Mouse (Mus musculus): ENCODE data around the gene Adam12.
A peak's percentile ranks its signal among the peaks of the same experiment; 100 is the strongest.

The Adam12 gene

DNA sequence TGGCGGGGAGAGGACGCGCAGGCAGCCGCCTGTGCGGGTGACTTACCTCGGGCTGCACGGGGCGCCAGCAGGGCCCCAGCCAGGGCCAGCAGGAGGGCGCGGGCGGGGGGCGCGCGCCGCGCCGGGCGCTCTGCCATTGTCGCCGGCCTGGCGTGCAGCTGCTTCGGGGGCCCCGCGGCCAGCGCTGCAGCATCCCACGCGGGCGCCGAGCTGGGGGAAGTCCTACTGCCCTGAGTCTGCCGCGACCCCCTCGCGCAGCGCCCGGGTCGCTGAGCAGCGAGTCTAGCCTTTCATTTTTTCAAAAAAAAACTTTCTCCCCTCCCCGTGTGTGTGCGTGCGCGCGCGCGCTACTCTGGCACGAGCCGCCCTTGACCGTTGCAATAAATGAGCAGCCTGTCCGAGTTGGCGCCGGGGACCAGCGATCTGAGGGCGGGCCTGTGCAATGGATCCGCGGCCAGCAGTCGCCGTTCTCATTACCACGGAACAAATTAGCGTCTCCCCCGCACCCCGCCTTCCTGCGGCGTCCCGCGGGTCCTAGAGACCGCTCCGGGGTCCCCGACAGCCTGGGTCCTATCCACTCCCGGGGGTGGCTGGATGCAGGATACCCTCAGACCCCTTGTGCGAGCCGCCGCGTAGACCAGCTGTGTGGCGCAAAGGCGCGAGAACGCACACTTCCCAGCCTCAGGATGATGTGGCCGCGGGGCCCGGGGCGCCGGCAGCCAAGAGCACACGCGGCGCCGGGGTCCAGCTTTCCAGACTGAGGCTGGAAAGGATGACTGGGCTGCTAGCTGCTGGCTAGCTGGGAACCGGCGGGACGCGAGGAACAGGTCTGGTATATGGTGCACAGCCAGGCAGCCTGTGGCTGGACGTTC, 7.0 kb downstream of the Adam12 start:
- no peak for DNase-seq (ENCODE audit: low spot score in 2 of 2)

DNA sequence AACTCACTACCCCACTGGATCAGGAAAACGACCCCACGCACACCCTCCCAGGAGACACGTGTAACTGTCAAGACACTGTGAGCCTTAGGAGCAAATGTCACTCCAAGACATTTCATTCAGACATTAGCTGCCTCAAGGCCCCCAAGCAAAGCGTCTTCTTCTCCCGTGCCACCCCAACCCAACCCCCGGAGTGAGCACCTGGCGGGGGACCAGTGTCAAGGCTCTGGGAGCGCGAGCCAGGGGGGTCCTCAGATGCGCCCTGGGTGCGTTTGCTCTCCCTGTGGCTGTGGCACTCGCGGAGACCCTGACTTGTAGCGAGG, 7.6 kb downstream of the Adam12 start:
- no peak for DNase-seq (ENCODE audit: low spot score in 2 of 2)

DNA sequence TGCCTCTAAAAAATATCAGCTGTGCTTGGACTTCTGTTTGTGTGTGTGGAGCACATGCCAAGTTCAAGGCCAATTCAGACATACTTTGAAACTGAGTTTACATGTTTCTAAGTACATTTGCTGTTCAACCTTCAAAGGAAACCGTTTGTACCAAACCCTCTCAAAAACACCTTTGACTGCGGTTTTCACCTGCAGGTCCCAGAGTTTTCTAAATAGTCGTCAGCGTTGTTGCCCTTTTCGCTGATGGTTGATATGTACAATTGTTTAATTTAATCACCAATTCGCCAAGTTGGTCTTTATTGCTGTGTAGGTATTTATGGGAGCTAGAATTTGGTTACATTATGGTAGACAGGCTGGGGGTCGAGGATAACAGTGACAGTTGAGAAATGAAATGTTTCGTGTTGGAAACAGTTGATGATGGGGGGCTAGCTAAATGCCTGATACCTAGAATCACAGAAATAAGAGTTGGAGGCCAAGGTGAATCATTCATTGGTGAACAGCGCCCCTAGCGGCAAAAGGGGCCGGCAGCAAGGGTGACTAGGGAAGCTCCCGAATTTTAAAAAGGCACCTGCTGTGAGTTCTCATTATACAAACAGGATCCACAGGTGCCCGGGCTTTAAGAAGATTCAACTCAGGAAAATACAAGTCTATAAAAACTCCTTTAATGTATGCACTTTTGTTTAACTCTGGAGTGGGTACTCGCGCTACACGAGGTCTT, 8.3 kb downstream of the Adam12 start:
- DNase-seq (ENCODE audit: low spot score in 2 of 2), result peak; percentile 14 to 66

DNA sequence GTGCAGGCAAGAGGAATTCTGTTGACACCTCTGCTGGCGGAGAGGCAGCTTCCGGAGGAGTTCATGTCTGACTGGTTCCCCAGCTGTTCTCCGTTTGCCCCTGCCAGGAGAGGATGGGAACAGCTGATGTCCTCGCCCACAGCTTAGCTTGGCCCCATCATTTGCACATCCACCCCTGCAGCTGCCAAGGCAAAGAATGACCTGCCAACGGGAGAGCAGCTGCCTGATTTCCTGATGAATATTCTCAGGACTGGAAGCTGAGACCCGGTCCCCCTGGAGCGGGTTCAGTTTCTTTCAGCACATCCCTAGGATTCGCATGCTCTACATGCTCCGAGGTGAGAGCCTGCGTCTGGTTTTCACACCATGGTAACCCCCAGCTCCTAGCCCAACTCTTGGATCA, 24.0 kb downstream of the Adam12 start:
- no peak for DNase-seq (ENCODE audit: low spot score in 2 of 2)

DNA sequence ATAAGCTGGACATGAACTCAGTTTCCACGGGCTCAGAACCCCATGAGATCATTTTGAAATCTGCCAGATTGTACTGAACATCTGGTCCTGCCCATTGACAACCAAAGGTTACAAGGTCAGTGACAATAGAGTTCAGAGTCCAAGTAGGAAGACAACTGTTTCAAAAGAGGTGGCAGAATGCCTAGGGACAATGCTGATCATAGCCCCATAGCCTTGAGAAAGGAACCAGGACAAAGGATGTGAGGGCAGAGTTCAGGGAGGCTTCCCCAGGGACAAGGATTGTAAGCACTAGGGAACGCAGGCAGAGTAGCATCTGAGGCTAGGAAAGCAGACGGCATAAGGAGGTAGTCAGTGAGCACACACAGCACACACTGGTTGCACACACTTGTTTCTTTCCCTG, 38.9 kb downstream of the Adam12 start:
- no peak for DNase-seq (ENCODE audit: low spot score in 2 of 2)

DNA sequence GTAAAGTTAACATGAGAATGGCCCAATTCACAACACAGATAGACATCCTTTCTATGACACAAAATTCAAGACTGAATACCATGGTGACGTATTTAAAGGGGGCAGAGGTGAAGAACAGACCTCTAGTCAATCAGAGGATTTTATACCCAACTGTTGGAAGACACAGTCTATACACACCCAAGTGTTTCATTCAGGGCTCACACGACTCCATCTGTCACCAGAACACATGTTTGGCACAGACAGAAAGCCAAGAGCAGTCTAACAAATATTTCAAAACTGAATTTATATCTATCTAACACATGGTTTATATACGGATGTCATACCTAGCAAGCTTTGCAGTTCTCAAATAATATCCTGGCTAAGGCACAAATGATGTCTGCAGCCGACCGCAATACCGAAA, 41.8 kb downstream of the Adam12 start:
- DNase-seq (ENCODE audit: low spot score in 2 of 2), result no peak

DNA sequence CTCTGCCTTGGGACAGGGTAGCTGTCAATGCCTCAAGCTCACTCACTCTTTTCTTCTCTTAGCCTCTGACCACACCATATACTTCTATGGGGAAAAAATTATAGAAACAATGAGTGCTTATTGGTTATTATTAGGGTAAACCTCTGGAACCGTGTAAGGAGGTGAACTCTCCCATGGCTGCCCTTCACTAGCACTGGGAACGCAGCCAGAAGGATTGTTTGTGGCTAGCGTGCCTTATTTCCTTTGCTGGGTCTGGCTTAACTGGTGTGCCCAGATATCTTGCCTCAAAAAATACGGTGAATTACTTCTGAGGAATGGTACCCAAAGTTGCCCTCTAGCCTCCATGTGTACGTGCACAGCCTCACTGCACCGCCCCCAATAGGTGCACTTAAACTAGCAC, 43.4 kb downstream of the Adam12 start:
- no peak for DNase-seq (ENCODE audit: low spot score in 2 of 2)

DNA sequence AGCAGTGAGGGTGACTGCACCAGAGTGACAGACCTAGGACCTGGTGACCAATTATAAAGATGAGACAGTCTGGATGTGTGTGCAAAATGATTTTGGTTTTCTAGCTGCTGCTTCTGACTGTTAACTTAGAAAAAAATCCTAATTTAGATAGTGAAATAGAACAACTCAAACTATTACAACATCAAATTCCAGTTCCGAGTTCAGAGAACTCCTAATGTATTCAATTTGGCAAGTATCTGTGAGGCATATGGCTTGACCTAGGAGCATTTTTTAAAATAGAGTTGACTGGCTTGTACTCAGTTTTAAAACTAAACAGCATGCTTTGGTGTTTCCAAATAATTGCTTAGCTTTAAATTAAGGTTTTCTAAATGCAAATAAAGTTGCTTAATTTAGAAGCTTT, 44.0 kb downstream of the Adam12 start:
- DNase-seq (ENCODE audit: low spot score in 2 of 2), result no peak

DNA sequence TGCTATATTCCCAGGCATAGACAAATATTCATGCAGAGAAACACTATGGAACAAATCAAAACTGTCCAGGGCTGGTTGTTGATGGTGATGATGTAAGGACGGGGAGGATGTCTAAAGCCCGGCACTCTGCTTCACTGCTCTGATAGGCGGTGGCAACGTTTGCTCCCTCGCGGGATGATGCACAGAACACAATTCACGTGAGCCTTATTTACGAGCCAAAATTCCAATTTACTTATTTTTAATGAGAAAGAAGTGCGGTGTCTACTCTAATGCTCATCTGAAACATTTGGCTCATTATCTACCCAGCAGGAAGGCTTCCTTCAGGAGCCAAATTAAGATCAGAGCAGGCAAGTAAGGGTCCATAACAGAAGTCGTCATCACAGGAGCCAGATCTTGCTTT, 45.4 kb downstream of the Adam12 start:
- DNase-seq (ENCODE audit: low spot score in 2 of 2), result no peak

DNA sequence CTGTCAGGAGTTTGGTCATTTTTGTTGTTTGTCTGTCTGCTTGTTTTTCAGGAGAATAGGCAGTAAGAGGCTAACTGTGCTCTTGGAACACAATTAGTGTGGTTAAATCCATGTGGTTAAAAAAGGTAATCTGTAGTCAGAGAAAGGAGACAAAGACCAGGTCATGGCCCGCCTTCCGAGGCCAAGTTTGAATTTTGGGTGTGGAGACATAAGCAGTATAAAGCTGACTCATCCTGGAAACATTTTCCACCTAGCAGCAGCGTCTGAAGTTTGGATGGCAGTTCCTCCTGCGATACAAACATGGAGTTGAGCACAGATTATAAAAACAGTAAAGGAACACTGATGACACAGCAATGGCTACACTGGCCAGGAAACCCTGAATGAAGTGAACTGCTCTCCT, 46.2 kb downstream of the Adam12 start:
- no peak for DNase-seq (ENCODE audit: low spot score in 2 of 2)

DNA sequence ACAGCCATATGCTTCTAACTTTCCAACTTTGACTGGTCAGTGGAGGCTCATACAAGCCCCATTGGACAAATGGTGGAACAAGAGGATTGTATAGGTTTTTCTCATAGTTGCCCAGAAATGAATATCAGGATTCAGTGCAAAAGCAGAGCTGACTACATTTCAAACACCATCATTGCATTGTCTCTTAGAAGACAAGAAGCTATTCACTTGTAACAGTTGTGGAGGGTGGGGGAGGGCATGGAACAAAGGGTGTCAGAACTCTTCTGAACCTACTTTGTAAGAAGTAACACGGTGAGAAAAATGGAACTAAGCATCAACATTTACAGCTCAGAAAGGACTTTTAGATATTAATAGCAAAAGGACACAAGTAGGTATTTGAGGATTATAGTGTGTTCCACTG, 50.2 kb downstream of the Adam12 start:
- no peak for DNase-seq (ENCODE audit: low spot score in 2 of 2)

DNA sequence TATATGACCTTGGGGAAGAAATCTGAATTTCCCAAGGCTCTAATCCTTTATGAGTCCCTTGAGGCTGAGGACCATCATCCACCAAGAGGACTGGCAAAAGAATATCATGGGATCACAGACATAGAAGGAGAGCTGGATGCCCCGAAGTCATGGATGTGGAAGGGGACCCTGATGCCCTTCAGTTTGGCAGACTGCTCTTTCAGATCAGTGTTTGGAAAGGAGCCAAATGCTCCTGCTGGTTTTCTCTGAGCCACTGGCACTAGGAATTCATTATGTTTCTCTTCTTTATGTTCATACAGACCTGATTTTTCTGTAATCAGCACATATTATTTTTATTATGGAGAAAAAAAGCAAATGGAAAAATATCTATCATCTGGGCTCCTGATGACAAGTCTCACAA, 50.9 kb downstream of the Adam12 start:
- DNase-seq (ENCODE audit: low spot score in 2 of 2), result no peak

DNA sequence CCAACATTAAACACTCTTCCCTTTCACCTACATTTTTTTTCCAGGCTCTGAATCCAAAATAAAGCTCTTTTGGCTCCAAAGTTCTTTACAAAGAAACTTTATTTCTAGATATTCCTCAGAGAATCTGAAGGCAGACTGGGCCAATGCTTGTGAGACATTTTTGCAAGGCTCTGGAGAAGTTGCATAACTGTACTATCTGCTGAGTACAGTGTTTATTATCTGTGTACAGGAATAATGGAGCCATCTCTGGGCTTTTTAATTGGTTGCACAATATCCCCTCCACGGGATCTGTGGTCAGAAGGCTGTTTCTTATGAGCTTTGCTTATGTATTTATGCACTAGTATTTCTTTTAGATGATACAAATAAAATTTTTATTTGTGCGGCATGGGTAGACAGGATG, 54.9 kb downstream of the Adam12 start:
- DNase-seq (ENCODE audit: low spot score in 2 of 2), result no peak

DNA sequence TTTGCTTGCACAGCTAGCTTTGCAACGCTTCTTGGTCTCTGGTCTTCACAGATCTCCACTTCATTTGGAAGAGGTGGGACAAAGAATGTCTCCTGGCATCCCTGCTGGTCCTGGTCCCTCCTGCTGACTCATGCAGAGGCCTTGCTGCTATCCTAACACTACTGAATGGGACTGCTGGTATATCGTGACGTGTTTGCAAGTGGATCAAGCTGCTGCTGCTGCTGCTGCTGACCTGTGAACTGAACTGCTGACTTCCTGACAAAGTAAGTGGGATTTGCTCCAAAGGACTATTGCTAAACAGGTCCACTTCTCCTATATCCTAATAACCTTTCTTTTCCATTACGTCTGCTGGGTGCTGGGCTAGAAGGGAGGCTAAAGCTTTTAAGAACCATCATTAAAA, 56.7 kb downstream of the Adam12 start:
- no peak for DNase-seq (ENCODE audit: low spot score in 2 of 2)

DNA sequence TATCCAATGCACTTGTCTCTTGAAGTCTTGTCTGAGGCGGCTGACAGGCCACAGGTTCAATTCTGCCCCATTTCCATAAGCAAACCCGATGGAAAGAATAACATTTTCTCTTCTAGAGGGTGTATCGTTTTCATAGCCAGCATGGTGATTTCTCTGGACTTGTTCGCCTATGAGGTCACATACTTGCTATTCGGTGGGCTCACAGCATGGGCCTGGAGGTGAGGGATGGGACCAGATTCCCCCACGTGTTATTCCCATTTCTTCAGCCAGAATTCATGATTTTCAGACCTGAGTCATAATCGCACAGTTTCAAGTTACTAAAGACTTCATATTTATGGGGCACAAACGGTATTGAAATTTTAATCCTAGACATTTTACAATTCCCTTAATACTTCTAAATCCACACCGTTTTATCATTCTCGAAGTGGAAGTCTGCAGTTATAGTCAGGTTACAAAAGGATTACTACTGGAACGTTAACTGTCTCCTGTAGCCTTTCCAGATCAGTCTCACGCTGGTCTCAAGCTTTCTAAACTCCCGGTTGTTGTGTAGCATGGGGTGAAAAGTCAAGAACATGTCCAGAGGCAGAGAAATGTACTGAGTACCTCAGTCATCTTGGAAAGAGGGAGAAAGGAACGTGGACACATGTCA, 58.4 kb downstream of the Adam12 start:
- no peak for DNase-seq (ENCODE audit: low spot score in 2 of 2)

DNA sequence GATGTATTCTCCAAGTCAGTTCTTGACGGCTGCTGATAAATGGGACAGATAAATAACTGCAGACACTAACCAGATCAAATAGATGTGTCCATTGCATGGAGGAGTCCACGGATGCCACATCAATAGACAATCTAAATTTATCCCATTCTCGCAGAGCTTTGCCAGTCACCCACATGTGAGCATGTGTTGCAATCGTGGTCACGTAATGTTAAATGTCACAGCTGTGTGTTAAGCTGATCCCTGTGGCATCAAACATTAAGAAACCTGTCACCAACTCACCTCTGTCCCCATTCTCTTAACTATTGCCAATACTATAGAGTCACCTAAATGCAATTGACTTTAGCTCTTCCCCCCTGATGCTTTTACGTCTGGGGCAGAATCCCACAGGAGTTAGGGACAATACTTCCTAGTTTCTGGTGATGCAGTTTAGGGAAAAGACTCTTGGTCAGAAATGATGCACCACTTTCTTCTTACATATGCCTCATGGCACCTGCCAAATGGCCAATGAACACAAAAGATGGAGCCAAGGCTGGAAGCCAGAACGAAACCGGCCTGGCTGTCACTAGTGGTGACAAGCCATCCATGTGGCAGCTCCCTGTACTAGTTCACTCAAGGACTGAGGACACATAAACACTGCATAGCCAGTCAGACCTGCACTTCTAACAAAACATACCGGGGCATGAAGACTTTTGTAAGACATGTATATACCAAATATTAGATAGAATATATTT, 61.6 kb downstream of the Adam12 start:
- no peak for DNase-seq (ENCODE audit: low spot score in 2 of 2)

DNA sequence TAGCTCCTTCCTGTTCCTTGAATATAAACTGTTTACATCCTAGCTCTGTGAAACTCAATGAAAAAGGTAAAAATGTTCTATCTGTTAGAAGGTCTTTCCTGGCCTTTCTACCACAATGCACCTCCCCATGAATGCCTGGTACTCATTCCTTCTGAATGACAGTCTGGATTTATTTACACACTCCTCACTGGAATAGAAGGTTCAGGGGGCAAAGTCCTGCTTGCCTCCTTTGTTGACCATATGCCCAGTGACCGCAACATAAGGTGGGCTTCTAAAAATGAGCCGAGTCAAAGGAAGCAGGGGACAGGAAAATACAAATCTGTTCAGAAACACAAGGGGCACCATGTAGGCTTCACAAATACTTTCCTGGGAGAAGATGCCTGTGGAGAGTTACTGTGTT, 62.2 kb downstream of the Adam12 start:
- no peak for DNase-seq (ENCODE audit: low spot score in 2 of 2)

DNA sequence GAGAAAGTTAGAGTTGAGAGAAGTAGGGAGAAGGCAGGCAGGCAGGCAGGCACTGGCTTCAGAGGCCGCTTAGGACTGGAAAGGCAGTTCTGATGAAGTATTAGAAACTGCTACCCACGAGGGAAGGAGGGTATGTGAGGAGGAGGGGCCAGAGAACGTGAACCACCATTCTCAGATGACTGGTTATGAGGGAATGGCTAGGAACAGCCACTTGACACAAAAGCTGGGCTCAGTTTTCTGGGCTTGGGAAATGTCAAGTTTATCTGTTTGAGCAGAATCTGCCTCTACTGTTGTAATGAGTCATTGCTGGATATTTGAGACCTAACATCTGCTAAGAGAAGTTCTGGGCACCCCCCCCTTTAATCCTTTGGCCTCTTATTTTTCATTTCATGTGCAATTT, 64.4 kb downstream of the Adam12 start:
- DNase-seq (ENCODE audit: low spot score in 2 of 2), result no peak

DNA sequence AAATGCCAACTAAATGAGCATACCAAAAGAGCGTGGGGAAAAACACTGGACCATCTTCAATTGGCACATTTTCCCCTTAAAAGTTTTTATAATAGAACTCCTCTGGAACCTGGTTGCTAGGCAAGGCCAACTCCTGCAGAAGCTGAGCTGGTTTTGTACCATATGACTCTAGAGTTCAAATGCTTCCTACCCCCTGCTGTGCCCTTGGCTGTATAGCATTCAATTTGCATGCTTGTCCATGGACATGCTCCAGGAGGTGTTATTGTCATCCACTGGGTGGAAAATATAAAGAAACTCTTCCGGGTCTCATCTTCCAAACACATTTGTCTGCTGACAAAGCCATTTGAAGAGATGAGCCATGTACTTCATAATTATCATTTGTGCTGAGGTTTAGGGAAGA, 68.2 kb downstream of the Adam12 start:
- no peak for DNase-seq (ENCODE audit: low spot score in 2 of 2)

DNA sequence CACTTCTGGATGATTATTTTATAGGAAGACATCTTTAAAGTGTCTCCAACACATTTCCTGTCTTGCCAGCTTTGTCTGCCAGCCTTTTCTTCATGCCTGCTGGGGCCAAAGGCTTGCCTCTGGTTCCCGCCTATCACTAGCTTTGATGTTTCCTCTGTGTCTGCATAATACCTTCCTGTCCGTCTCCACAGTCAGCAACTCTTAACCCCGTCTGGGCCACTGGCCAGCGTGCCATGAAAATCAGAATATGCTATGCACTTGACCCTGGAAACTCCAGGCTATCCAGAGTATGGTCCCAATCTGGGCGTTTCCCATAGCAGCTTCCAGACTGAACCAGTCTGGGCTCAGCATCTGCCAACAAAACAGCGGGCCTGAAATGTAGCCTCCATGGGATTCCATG, 69.1 kb downstream of the Adam12 start:
- DNase-seq (ENCODE audit: low spot score in 2 of 2), result peak in 1 of 2 experiments; percentile 16

DNA sequence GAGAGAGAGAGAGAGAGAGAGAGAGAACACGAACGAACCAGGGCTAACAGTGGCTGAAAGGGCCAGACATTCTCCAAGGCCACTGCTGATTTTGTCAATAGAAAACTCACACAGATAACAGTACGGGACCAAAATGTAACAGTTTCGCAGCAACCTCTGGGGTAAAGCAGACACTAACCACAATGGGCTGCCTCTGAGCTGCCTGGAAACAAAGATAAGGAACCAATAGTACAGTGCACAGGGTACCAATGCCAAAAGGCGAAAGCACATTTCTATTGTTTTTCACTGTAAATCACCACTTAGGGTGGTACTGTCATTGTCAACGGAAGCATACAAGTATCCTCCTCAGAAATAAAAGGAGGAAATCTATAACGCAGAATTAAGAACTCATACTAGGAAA, 72.3 kb downstream of the Adam12 start:
- no peak for DNase-seq (ENCODE audit: low spot score in 2 of 2)

DNA sequence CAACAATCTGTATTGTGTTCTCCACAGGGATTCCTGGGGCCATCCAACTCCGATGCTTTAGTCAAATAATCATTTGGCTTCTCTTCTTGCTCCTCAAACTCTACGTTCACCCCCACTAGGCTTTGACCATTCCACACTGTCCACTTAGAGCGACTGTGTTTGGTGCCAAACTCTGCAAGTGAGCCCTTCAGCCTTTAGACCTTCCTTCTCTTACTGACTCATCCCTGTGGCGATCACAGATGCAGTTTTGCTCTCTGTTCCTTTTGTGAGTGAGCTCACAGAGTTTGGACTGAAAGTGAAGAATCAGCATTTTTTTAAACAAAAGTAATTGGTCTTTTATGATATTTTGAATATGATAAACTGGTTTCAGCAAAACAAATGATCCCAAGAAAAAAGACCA, 80.6 kb downstream of the Adam12 start:
- DNase-seq (ENCODE audit: low spot score in 2 of 2), result no peak

Data from spleen, postnatal 10 days (tissue).